Mouse (Mus musculus): ENCODE data around the gene Il6st.

Gene Il6st

DNA sequence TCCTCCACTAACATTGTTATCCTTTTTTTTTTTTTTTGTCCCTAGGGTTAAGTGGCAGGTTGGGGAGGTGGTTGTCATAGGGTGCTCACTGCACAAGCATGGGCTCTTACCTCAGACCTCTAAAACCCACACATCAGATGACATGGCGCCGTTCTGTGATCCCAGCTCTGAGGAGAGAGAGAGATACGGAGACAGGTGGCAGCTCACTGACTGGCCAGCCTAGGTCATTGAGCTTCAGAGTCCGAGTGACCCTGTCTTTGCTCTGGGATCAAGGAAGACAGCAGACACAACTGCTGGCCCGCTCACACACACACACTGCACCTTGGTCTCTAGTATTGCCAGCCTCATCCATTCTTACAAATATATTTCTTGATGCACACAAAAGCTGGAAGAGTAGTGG, 18.7 kb downstream of the Il6st start:
- no peak for DNase-seq (ENCODE audit: low read depth, low spot score)

DNA sequence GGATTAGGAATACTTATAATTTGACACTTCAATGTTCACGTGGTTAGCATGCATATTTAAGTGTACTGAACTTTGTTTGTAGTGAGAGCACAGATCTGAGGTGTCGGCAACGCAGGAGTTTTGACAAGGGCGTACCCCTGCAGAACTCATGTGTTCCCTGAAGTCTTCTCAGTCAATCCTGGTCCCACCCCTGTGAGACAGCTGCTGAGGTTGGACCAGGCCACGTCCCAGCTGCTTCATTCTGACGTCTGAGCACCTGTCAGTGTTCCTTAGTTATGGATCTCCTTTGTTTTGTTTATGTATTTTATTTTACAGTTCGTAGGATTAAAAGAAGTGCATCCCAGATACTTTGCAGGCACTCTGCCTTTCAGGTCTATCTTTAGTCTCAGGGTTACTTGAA, 19.1 kb downstream of the Il6st start:
- no peak for DNase-seq (ENCODE audit: low read depth, low spot score)

DNA sequence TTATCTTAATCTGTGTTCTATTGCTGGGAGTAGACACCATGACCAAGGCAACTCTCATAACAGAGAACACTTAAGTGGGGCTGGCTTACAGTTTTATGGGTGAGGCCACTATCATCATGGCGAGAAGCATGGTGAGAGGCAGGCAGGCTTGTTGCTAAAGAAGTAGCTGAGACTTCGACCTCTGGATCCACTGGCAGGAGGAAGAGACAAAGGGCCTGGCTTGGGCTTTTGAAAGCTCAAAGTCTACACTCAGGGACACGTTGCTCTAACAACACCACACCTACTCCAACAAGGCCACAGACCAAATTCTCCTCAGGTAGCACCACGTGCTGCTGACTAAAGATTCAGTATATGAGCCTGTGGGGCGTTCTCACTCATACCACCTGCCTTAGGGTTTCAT, 22.4 kb downstream of the Il6st start:
- DNase-seq (ENCODE audit: low read depth, low spot score): no peak

DNA sequence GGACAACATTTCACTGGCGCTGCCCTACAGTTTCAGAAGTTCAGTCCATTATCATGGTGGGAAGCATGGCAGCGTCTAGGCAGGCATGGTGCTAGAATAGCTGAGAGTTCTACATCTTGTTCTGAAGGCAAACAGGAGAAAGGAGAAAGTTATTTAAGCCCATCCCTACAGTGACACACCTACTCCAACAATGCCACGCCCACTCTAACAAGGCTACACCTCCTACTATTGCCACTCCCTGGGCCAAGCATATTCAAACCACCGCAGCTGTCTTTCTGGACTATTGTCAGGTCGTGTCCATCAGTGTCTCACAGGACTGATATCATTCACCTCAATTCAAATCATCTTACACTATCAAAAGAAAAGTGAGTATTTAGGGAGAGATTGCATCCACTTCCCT, 22.8 kb downstream of the Il6st start:
- no peak for DNase-seq (ENCODE audit: low read depth, low spot score)

DNA sequence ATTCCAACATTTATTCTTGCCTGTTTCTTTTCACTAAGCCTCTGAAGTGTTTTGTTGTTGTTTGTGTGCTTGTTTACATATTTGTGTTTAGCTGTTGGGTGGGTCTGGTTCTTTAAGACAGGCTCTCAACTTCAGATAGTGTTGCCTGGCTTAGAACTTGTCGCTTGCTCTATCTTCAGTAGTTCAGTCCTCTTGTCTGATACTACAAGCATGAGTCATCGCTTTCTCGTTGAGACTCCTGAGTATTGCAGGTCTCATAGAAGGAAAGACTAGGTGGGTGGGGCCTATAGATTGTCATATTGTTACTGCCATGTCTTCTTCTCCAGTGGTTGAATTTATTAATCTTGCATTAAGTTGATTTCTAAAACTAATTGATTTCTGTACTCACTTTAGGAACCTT, 26.2 kb downstream of the Il6st start:
- no peak for DNase-seq (ENCODE audit: low read depth, low spot score)

DNA sequence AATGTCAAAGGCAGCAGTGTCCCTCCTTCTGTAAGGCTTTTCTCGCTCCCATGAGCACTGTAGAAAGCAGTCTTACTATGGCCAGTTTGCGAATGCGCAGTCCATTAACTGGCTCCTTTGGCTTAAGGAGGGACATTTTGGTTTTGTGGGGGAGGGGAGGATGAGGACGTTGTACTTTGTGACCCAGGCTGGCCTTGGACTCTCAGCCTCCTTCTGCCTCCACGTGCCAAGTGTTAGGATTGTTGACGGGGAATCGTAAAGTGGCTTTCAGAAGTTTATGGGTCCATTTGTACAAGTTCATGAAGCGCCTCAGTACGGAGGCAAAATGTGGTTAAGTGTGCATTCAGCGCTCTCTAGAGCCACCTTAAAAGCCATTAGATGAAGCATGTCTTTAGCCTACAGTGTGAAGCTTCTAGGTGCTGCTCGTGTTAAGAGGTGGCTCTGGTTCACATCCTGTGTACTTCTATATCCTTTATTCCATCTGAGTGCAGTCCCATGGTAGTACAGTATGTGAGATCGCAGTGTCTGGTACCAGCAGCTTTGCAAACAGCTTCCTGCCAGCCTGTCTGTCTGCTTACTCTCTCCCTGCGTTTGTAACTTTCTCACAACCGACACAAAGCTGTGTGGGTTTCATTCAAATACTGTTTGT, 27.9 kb downstream of the Il6st start:
- no peak for DNase-seq (ENCODE audit: low read depth, low spot score)

DNA sequence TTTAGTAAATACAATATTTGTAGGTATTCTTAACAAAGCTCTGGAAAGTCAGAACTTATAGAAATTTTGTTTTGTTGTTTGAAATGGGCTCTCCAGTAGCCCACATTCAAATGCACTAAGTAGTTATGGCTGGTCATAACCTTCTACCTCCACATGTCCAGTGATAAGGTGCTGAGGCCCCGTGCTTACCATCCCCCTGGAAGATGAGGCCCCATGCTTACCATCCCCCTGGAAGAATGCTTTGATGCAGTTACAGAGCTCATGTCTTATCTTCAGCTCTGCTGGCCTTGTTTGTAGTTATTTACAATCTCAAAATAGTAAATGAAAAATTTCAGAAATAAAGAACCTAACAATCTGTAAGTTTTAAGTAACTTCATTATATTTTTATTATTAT, 28.4 kb downstream of the Il6st start:
- DNase-seq (ENCODE audit: low read depth, low spot score): no peak

DNA sequence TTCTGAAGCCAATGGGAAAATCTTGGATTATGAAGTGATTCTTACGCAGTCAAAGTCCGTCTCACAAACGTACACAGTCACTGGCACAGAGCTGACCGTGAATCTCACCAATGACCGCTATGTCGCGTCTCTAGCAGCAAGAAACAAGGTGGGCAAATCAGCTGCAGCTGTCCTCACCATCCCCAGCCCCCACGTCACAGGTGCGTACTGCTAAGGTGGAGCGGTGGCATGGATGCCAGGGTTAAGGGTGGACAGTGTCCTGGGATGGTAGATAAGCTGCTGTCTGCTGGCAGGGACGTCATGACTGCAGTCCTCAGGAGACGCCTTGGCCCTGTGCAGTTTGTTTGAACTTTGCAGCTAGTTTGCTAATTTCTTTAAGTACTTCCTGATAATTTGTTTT, 30.7 kb downstream of the Il6st start:
- DNase-seq (ENCODE audit: low read depth, low spot score): no peak

DNA sequence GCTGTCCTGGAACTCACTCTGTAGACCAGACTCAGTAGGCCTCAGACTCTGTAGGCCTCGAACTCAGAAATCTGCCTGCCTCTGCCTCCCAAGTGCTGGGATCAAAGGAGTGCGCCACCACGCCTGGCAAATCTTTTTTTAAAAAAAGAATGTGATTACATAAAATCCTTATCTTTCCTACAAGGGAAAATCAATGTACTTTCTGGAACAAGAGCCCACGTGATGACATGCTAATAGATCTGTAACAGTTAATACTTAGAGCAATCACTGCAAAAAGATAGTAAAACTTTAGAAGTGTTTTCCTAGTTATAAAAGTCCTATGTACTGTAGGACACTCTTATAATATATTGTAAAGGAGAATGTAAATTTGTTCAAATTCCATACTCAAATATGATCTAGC, 36.2 kb downstream of the Il6st start:
- DNase-seq (ENCODE audit: low read depth, low spot score): no peak

DNA sequence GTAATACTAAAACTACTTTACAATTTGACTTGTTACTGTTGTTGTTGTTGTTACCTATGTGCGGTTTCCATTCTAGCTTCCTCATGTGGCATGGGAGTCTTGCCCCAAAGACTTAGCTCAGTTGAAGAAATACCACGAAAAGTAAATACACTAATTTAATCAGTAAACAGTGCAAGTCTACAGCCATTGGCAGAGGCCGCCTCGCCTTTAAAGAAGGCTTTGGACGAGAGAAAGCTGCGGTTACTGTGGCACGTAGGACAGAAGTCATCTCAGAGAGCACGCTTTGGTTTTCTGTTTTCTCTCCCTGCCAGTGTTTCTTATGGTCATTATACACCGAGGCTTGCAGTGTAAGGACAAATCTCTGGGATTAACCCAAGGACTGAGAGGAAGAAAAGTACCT, 36.6 kb downstream of the Il6st start:
- no peak for DNase-seq (ENCODE audit: low read depth, low spot score)

DNA sequence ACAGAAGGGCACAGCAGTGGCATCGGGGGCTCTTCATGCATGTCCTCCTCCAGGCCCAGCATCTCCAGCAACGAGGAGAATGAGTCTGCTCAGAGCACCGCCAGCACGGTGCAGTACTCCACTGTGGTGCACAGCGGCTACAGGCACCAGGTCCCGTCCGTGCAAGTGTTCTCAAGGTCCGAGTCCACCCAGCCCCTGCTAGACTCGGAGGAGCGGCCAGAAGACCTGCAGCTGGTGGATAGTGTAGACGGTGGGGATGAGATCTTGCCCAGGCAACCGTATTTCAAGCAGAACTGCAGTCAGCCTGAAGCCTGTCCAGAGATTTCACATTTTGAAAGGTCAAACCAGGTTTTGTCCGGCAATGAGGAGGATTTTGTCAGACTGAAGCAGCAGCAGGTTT, 40.0 kb downstream of the Il6st start:
- DNase-seq (ENCODE audit: low read depth, low spot score): no peak

DNA sequence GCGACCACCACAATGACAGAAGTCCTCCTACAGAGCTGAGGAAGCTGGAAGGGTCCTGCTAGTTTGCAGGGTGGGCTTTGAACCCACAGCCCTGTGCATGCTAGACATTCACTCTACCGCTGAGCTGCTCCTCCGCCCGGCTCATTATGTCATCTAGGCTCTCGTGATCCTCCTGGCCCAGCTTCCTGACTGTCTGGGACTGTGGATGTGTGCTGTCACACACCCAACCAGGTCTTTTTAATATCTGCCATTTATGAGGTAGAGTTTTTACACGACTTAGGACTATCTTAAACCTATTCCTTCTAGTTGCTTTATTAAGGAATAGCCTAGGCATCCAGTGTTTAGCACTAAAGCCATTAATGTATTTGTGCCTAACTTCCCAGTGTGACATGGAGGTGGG, 41.6 kb downstream of the Il6st start:
- no peak for DNase-seq (ENCODE audit: low read depth, low spot score)

DNA sequence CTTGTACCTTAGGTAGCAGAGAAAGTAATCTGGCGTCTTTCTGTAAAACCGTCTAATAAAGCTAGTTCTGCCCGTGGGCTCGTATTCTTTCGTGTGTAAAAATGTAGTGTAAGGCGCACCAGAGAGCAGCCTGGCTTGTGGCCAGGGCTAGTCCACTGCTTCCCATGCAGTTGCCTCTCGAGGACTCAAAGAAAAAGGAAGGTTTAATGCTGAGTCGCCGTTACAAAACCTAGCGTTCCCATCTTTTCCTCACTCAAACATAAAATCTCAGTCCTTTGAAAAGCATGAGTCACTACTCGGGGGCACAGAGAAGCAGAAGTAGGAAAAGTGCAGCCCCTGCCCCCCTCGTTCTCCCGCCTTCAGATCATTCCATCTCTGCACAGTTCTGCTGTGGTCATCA, 42.9 kb downstream of the Il6st start:
- no peak for DNase-seq (ENCODE audit: low read depth, low spot score)

DNA sequence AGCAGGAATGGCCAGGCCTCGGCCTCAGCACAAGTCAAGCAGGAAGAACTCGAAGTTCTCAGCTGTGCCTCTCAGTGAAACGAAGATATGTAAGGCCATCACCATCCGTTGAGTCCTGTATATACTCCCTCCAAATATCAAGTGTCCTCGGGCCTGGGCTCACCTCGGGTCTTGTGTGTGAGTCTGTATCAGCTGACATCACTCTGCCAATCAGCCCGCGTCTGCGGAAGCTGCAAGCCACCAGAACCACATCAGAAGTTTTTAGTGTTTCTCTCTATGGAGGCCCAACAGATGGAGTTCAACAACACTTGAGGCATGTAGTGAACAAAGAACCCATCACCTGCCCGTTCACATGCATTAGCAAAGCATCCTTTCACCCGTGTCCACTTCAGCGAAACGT, 43.8 kb downstream of the Il6st start:
- DNase-seq (ENCODE audit: low read depth, low spot score): no peak

DNA sequence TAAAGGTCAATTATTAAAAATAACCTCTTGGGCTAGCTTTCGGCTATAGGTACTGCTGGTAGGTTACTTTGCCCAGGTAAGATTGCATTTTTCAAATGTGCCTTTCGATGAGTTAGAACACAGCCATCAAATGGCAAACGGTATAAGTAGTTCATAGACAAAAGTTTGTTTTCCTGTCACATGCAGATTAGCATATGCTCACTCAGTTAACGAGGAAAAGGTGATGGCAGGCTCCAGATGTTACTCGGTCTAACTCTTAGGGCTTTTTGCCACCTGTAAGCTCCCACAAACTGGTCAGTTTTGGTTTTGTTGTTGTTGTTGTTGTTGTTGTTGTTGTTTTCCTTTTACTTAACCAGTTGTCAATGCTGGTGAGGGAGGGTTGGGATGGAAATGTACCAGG, 44.6 kb downstream of the Il6st start:
- no peak for DNase-seq (ENCODE audit: low read depth, low spot score)

DNA sequence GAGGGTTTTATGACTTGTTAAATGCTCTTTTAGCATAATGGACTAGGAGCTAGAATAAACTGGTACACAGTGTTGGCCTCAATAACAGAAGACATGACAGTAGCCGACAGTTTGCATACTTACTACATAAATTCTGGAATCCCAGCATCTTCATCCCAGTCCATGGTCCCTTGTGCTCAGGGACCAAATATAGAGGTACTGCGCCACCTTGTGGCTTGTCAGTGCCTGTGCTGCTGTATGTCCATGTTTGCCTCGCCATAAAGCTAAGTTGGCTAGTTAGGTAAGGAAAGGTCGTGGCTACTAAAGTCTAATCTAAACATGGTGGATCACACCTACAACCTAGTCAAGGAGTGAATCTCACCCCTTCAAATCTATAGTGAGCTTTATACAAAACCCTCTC, 45.6 kb downstream of the Il6st start:
- DNase-seq (ENCODE audit: low read depth, low spot score): peak; percentile 76

DNA sequence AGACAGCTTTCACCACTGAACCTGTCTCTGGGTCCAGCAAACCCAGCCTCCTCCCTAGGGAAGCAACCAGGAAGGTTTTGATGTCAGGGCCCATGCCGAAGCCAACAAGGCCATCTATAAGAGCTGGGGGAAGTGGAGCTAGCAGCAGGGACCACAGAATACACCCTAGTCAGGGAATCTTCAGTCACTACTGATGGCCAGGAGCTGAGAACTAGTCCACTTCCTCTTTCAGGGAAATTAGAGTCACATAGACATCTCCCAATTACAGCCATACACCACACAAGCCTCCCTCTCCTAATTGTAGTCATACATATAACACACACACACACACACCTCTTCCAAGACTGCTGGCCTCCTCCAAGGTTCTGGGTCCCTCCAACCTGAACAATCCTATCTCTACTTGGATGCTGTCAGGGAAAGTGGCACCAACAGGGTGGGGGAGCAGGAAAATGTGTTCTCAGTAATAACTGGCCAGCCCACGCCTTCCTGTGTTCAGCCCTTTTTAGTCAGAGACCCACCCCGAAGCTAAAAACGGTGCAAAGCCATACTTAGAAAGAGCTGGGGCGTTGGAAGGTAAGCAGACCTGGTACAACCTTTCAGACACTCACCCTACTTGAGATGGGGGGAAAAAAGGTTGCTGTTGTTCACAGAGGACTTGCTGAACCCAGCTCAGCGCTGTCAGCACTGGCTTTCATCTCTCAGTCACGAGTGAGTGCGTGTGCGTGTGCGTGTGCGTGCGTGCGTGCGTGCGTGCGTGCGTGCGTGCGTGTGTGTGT, 46.8 kb downstream of the Il6st start:
- peak; percentile 38 for DNase-seq (ENCODE audit: low read depth, low spot score)

DNA sequence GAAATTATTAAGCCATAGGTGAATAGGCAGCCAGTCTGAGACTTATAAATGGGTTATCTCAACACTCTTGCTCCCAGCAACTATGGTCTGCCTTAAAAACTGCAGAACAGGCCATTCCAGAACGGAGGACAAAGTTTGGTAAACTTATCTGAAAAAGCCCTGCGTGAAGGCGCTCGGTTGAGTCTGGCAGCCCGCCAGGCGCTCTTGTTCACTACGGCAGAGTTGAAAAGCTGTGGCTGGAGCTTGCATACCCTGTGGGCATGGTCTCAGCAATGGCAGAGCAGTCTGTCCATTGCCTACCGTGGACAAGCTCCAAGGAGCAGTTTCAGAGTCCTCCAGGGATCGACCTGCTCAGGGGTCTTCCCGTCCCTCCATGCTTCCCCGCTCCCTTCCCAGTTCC, 47.4 kb downstream of the Il6st start:
- no peak for DNase-seq (ENCODE audit: low read depth, low spot score)

DNA sequence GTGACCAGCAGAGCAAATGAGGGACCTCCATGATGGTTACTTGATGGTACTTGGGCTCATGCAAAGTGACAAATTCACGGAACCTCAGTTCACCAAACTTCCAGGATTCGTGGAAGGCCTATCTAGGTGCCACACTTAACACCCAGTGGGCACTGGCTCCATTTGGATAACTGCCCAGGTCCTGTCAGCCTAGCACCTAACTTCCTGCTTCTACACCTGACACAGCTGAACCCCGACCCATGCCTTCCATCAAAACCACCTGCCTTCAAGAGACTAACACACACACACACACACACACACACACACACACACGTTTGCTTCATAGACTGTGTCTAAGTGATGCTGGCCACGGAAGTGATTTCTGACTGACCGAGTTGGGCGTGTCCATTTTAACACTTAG, 47.9 kb downstream of the Il6st start:
- DNase-seq (ENCODE audit: low read depth, low spot score): no peak

DNA sequence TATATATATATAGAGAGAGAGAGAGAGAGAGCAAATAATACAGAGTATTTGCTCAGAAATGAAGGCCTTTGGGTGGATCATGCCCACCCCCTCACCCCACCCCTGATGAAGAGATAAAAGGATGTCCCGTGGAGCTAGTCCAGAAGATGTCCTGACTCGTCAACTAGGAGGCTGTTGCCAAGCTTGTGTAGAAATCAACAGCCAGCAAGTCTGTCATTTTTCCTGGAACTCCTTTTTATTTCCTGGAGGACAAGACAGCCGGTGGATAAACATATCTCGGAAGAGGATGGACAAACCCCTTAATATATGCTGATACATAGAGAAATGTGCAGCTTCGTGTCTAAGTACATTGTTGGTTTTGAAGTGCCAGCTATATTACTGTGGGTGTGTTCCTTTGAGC, 49.0 kb downstream of the Il6st start:
- DNase-seq (ENCODE audit: low read depth, low spot score): no peak

DNA sequence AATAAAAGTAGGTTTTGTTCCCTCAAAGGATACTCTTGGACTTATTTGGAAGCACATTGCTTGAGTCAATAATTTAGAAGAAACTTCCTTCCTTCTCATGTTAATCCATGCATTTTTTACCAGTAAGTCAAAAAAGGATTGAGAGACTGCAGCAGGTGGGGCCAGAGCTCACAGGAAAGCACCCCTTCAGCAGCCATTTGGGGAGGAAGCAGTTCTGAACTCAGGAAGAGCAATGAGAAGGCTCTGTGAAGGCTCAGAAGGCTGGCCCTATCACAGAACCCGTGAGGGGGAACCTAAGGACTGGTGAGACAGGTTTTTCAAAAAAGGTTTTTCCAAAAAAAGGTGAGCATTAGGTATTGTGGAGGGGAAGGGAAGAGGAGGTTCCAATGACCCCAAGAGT, 50.7 kb downstream of the Il6st start:
- DNase-seq (ENCODE audit: low read depth, low spot score): no peak

DNA sequence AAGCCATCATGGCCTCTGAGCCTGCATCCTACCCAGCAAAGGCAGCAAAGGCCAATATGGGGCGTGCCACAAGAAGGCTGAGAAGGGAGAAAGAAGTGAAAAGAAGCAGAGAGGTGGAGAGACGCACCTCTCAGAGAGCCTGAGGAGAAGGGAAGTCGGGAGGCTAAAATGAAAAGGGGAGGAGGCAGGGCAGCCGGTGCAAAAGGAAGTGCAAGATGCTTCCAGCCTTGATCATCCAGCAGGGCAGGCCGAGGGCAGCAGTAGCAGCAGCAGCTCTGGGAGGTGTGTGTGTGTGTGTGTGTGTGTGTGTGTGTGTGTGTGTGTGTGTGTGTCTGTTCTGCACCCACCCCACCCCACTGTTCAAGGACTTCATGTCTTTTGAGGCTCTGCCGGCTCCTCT, 58.4 kb downstream of the Il6st start:
- no peak for DNase-seq (ENCODE audit: low read depth, low spot score)

DNA sequence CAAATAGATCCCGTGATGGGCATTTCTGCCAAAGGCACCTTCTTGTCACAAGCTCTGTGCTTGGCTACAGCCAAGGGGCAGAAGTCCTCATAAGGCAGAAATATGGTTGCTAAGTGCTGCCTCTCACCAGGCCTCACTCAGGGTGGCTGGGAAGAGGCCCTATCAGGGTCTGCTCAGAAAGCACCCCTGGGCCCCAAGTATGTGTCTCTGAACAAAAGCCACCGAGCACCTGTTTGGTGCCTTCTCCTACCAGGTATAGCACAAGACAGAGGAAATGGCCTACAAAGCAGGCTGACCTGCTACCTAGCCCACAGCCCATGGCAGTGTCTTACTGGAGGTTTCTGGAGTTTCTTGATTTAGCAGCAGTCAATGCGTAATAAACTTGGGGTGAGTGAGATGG, 59.0 kb downstream of the Il6st start:
- DNase-seq (ENCODE audit: low read depth, low spot score): no peak

Data from A20 (cell line).